Mouse (Mus musculus) embryonic fibroblast, embryonic 13.5 days (primary cell): ENCODE measurements around the gene Adipor2.

ENCODE experiments used
- CTCF ChIP-seq: IDR thresholded peaks from 2 replicates; pipeline ENCODE4 v1.5.1; 2011; ENCODE audit warnings: mild to moderate bottlenecking, control low read depth, low read length, moderate library complexity, borderline replicate concordance; ENCODE audit not compliant: insufficient read depth
- POLR2A ChIP-seq: IDR thresholded peaks from 2 replicates; pipeline ENCODE4 v1.6.1; 2011; ENCODE audit warnings: low read depth, mild to moderate bottlenecking, control low read depth, low read length, moderate library complexity

DNA sequence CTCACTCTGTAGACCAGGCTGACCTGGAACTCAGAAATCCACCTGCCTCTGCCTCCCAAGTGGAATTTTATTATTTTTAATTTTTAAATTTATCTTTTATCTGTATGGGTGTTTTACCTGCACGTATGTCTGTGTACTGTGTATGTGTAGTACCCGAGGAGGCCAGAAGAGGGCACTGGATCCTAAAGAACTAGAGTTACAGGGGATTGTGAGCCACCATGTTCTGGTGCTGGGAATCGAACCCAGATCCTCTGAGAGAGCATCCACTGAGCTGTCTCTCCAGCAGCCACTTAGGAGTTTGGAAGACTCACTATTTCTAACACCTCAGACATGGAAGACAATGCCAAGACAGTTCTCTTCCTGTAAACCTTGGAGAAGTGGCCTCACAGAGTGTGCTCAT lies 11.1 kb upstream of the Adipor2 start:
- TF ChIP-seq POLR2A = no peak
- no peak for TF ChIP-seq CTCF
